Mouse (Mus musculus) embryonic facial prominence, embryonic 13.5 days (tissue): Measurements from ENCODE around the gene Sp140. TPM values are rescaled to one million over a fixed set of nuclear protein-coding genes. Genes with fewer than 3 reads are reported as not detected.
"Not testable (repeated sequence)": the region's sequence is repeated elsewhere in the genome, so short reads cannot be mapped to it uniquely, and the experiment has no call there.

Experiments used
- ATAC-seq: fragments of 200-750 bp; cut with Nextera tagmentation; 2 replicates; pipeline ENCODE4 v1.8.0; 2017; ENCODE audit warnings: low read depth; ENCODE audit not compliant: insufficient number of reproducible peaks, insufficient read depth, low FRiP score, low TSS enrichment
- H3K27ac ChIP-seq: fragments of 300-500 bp; sonication (generic); 2 replicates; pipeline ENCODE4 v1.5.1; 2015; ENCODE audit warnings: moderate library complexity, mild to moderate bottlenecking, inconsistent platforms
- H3K27me3 ChIP-seq: fragments of 300-500 bp; sonication (generic); 2 replicates; pipeline ENCODE4 v1.6.1; 2015; ENCODE audit warnings: mild to moderate bottlenecking, inconsistent platforms
- H3K36me3 ChIP-seq: fragments of 300-500 bp; sonication (generic); 2 replicates; pipeline ENCODE4 v1.6.1; 2015; ENCODE audit warnings: mild to moderate bottlenecking, inconsistent platforms
- H3K4me1 ChIP-seq: fragments of 300-500 bp; sonication (generic); 2 replicates; pipeline ENCODE4 v1.6.1; 2015; ENCODE audit warnings: inconsistent platforms
- H3K4me2 ChIP-seq: fragments of 300-500 bp; sonication (generic); 2 replicates; pipeline ENCODE4 v1.6.1; 2015; ENCODE audit warnings: moderate library complexity, mild to moderate bottlenecking, inconsistent platforms
- H3K4me3 ChIP-seq: fragments of 300-500 bp; sonication (generic); 2 replicates; pipeline ENCODE4 v1.5.1; 2015; ENCODE audit warnings: mild to moderate bottlenecking, inconsistent platforms
- H3K9ac ChIP-seq: fragments of 300-500 bp; sonication (generic); 2 replicates; pipeline ENCODE4 v1.6.1; 2015; ENCODE audit warnings: mild to moderate bottlenecking, inconsistent platforms
- H3K9me3 ChIP-seq: fragments of 300-500 bp; sonication (generic); 2 replicates; pipeline ENCODE4 v1.6.1; 2016; ENCODE audit warnings: inconsistent platforms
- WGBS: fragments of 180-500 bp; shearing (Covaris S2); methylation state at CpG from one replicate; pipeline ENCODE4 v1.1.7; 2015; ENCODE audit warnings: mixed read lengths; 5-methylcytosine and 5-hydroxymethylcytosine counted together
- polyA plus RNA-seq: library from polyadenylated mRNA; unstranded; fragments of >200 nt; fragmentation: Nextera tagmentation; extraction: Ambion mirVana; gene quantifications from 2 replicates; pipeline ENCODE4 v1.2.1, GENCODE M21; 2015

Gene Sp140
- polyA plus RNA-seq, 1 experiment from 2014 or later: 1.2 TPM

- 67% methylated on average over 17 of the region's 17 CpGs for WGBS
- not testable (repeated sequence) for H3K9me3 ChIP-seq, H3K4me1 ChIP-seq, ATAC-seq, H3K27ac ChIP-seq, H3K4me2 ChIP-seq, H3K4me3 ChIP-seq, H3K36me3 ChIP-seq, H3K9ac ChIP-seq, H3K27me3 ChIP-seq
Measured at GRCm38 (mm10) chr1:85598271-85599012, 1.7 kb upstream of the Sp140 start, which contains the start of gene Sp110. TSS of gene Sp110 (minus strand) at chr1:85598817.

GRCm38 (mm10) chr1:85600794-85601193 lies 616 bp downstream of the Sp140 start:
- not testable (repeated sequence) for H3K27me3 ChIP-seq, H3K9me3 ChIP-seq, H3K4me3 ChIP-seq, H3K4me2 ChIP-seq, H3K9ac ChIP-seq, H3K4me1 ChIP-seq, H3K27ac ChIP-seq, ATAC-seq, H3K36me3 ChIP-seq
- 58% methylated on average over 4 of the region's 4 CpGs for WGBS

GRCm38 (mm10) chr1:85604341-85604740 lies 4.2 kb downstream of the Sp140 start:
- H3K4me3 ChIP-seq, H3K4me1 ChIP-seq, H3K27ac ChIP-seq, H3K4me2 ChIP-seq, H3K27me3 ChIP-seq, ATAC-seq, H3K36me3 ChIP-seq, H3K9ac ChIP-seq, H3K9me3 ChIP-seq: not testable (repeated sequence)
- 100% methylated on average over 1 of the region's 1 CpGs for WGBS

- not testable (repeated sequence) for H3K36me3 ChIP-seq, H3K4me2 ChIP-seq, H3K9me3 ChIP-seq, H3K4me3 ChIP-seq, H3K4me1 ChIP-seq, H3K9ac ChIP-seq, ATAC-seq, H3K27me3 ChIP-seq, H3K27ac ChIP-seq
- 75% methylated on average over 3 of the region's 4 CpGs for WGBS
Measured at GRCm38 (mm10) chr1:85608361-85608760, 8.2 kb downstream of the Sp140 start.

GRCm38 (mm10) chr1:85610581-85610980 lies 10.4 kb downstream of the Sp140 start:
- H3K9ac ChIP-seq, H3K9me3 ChIP-seq, ATAC-seq, H3K36me3 ChIP-seq, H3K4me3 ChIP-seq, H3K27me3 ChIP-seq, H3K4me2 ChIP-seq, H3K27ac ChIP-seq, H3K4me1 ChIP-seq: not testable (repeated sequence)
- WGBS: no CpG with 5 or more reads among the region's 4 CpGs

GRCm38 (mm10) chr1:85615096-85615495 lies 14.9 kb downstream of the Sp140 start:
- H3K27ac ChIP-seq, H3K9me3 ChIP-seq, H3K4me1 ChIP-seq, H3K4me3 ChIP-seq, H3K4me2 ChIP-seq, ATAC-seq, H3K27me3 ChIP-seq, H3K36me3 ChIP-seq, H3K9ac ChIP-seq: not testable (repeated sequence)
- WGBS: 93% methylated on average over 3 of the region's 3 CpGs

GRCm38 (mm10) chr1:85615819-85616218 lies 15.6 kb downstream of the Sp140 start:
- not testable (repeated sequence) for H3K9me3 ChIP-seq, H3K9ac ChIP-seq, H3K27me3 ChIP-seq, H3K4me2 ChIP-seq, H3K4me1 ChIP-seq, H3K27ac ChIP-seq, ATAC-seq, H3K4me3 ChIP-seq, H3K36me3 ChIP-seq
- 62% methylated on average over 3 of the region's 3 CpGs for WGBS

- WGBS: 59% methylated on average over 4 of the region's 5 CpGs
- H3K9me3 ChIP-seq, H3K9ac ChIP-seq, H3K27ac ChIP-seq, H3K4me3 ChIP-seq, H3K36me3 ChIP-seq, H3K4me1 ChIP-seq, ATAC-seq, H3K4me2 ChIP-seq, H3K27me3 ChIP-seq: not testable (repeated sequence)
Measured at GRCm38 (mm10) chr1:85617161-85617560, 17.0 kb downstream of the Sp140 start.

- H3K9ac ChIP-seq, ATAC-seq: not testable (repeated sequence)
- WGBS: 67% methylated on average over 1 of the region's 1 CpGs
Measured at GRCm38 (mm10) chr1:85618689-85619088, 18.5 kb downstream of the Sp140 start.

GRCm38 (mm10) chr1:85636936-85637335 lies 36.8 kb downstream of the Sp140 start:
- H3K4me1 ChIP-seq, H3K27ac ChIP-seq, ATAC-seq, H3K9me3 ChIP-seq, H3K9ac ChIP-seq, H3K4me3 ChIP-seq, H3K27me3 ChIP-seq, H3K4me2 ChIP-seq, H3K36me3 ChIP-seq: not testable (repeated sequence)
- 62% methylated on average over 3 of the region's 3 CpGs for WGBS

More at GRCm38 (mm10) chr1:85618689-85619088, 18.5 kb downstream of the Sp140 start:
- H3K4me3 ChIP-seq, H3K36me3 ChIP-seq, H3K4me2 ChIP-seq, H3K4me1 ChIP-seq, H3K27me3 ChIP-seq, H3K27ac ChIP-seq, H3K9me3 ChIP-seq: not testable (repeated sequence)

- not testable (repeated sequence) for ATAC-seq
Measured at GRCm38 (mm10) chr1:85638144-85638543, 38.0 kb downstream of the Sp140 start.

GRCm38 (mm10) chr1:85649881-85650280 lies 49.7 kb downstream of the Sp140 start, which contains the start of gene Sp100:
TSS of gene Sp100 (plus strand) at chr1:85649988.
- not testable (repeated sequence) for ATAC-seq, H3K4me3 ChIP-seq
- WGBS: 50% methylated on average over 6 of the region's 6 CpGs

More at GRCm38 (mm10) chr1:85638144-85638543, 38.0 kb downstream of the Sp140 start:
- not testable (repeated sequence) for H3K4me1 ChIP-seq, H3K36me3 ChIP-seq, H3K9me3 ChIP-seq, H3K9ac ChIP-seq, H3K27me3 ChIP-seq, H3K4me3 ChIP-seq, H3K27ac ChIP-seq, H3K4me2 ChIP-seq
- 74% methylated on average over 4 of the region's 4 CpGs for WGBS

More at GRCm38 (mm10) chr1:85649881-85650280, 49.7 kb downstream of the Sp140 start, which contains the start of gene Sp100:
- not testable (repeated sequence) for H3K4me2 ChIP-seq, H3K27me3 ChIP-seq, H3K4me1 ChIP-seq, H3K9me3 ChIP-seq, H3K36me3 ChIP-seq, H3K9ac ChIP-seq, H3K27ac ChIP-seq
